Mouse (Mus musculus): ENCODE data around the gene Serinc3.

DNA sequence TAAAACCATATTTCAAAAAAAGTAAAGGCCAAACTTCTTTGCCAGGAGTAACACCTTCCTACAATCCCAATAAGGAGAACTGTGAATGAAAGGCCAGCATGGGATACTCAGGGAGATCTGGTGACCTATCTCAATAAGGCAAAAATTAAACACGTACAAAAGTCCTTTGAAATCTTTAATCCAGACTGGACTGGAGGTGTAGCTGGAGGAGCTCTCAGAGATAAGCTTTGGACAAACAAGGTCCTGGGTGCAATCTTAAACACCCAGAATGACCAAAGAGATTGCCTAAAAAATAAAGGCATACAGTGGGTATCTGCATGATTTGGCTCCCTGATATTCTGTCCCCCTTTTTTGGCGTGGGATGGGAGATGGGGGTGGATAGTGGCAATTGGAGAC, 1.4 kb downstream of the Serinc3 start:
- TF ChIP-seq KAT2A (IDR thresholded peaks at IDR 0.05; ENCODE audit: insufficient replicate concordance, low read length) (no peak), CTCF (conservative IDR thresholded peaks at IDR 0.05 in 1 of 2, IDR thresholded peaks at IDR 0.05 in 1 of 2; ENCODE audit: low read depth in 2 of 2, low read length in 2 of 2) (no peak), MAX (IDR thresholded peaks at IDR 0.05; ENCODE audit: low read length) (no peak), EP300 (IDR thresholded peaks at IDR 0.05; ENCODE audit: low read length) (no peak)

Measured in CH12.LX (cell line).